Mouse (Mus musculus): Measurements from ENCODE around the gene Ap3b2.
"Not testable (repeated sequence)": the region's sequence is repeated elsewhere in the genome, so short reads cannot be mapped to it uniquely, and the experiment has no call there.

Gene Ap3b2

GRCm38 (mm10) chr7:81493331-81494021 is at the start of gene Ap3b2:
TSS of gene Ap3b2 (minus strand) at chr7:81493925.
- peak; percentile 32 to 79 for DNase-seq (ENCODE audit: low spot score in 2 of 2)

DNA sequence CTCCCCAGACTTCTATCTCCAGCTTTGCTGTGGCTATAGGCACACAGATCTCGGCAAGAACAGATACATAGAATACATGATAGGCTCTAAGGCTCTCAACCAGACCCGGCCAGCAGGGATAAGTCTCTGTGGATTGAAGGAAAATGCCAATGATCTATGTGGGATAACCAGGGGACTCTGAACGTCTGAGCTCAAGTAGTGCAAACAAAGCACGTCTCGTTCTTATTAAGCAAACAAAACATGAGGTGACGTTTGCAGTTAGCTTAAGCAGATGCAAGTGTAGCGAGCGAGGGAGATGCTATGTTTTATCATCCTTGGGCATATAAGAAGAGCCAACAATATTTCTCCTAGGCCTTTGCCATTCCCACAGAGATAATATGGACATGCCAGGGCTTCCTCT is 49.2 kb upstream of the Ap3b2 start:
- DNase-seq (ENCODE audit: low spot score in 2 of 2), result no peak

DNA sequence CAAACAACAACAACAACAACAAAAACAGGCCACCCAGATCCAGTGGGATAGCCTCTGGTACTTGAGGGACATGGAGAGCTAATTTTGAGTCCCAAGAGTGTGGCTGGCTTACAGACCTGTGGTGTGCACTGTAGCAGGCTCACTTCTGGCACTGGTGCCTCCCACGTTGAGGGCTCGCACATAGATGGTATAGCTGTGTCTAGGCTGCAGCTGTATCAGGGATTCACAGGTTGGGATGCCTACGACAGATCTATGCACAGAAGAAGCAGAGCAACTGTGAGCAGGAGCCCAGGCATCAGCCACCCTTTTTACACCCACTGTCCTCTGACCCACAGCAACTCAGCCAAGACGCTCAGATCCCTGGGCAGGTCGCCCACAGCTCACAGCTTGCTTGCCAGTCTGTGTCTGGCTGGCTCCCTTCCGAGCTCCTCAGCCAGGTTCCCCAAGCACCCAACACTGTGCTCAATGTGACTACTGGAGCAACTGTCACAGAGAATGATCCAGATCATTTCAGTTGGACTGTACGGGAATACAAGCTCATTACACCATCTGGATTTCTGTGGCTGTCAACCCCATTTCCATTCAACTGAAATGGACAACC is 48.3 kb upstream of the Ap3b2 start:
- no peak for DNase-seq (ENCODE audit: low spot score in 2 of 2)

DNA sequence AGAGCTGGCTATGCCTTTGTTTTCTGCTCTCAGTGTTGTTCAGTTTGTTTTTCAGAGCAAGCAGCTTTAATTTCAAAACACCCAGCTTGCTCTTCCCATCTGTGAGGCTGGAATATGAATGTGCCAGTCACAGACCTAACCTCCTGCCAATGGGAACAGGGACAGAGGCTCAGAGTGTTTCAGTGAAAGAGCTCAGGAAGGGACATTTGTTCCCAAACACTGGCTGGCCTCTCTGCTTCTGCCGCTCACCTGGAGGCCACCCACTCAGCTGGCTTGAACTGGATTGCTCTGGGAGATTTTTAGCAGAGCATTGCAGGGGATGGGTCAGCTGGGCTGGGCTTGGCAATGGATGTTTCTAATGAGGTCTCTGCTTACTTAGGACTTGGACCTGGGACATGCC is 47.3 kb upstream of the Ap3b2 start:
- DNase-seq (ENCODE audit: low spot score in 2 of 2), result no peak

- DNase-seq (ENCODE audit: low spot score in 2 of 2), result no peak
These were observed 45.8 kb upstream of the Ap3b2 start for GRCm38 (mm10) chr7:81539565-81539964.

DNA sequence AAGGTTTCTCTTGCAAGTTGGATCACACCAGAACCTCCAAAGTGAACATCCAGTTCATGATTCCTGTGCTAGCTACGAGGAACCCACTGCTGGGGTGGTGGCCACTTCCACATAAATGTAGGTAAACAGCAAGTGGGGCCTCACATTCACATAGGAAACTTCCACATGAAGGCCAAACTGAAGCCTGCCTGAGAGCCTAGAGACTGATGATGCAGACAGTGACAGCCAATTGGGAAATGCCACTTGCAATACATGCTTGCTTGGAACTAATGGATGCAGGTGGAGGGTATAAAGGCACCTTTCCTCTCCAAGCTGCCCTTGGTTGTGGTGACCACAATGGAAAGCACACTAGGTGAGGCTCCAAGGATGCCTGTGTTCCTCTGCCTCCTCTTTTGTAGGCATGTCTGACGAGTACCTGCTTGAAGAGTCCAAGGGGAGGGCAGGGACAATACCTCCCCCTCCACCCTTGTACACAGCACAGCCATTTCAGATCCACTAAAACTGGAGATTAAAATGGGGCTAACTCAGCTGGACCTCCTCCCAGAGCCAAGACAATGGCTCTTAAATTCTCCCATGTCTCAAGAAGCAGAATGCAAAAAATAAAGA is 44.4 kb upstream of the Ap3b2 start:
- DNase-seq (ENCODE audit: low spot score in 2 of 2), result no peak

- DNase-seq (ENCODE audit: low spot score in 2 of 2), result no peak
These were observed 42.8 kb upstream of the Ap3b2 start for GRCm38 (mm10) chr7:81536478-81536877.

DNA sequence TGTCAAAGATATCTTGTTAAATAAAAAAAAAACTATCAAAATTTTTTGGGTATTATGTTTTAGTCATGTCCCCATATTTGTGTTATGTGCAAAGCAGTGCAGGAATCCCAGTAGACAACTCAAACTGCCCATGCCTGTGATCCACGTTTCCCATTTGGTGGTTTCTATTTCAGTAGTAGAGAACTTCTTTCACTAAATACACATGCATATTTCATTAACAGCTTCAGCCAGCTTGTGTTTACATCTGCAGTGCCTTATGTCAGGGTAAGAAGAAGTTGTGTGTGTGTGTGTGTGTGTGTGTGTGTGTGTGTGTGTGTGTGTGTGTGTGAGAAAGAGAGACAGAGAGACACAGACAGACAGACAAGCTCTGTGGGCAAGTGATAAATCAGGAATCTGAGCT is 37.7 kb upstream of the Ap3b2 start:
- no peak for DNase-seq (ENCODE audit: low spot score in 2 of 2)

GRCm38 (mm10) chr7:81528918-81529317 is 35.2 kb upstream of the Ap3b2 start:
- DNase-seq (ENCODE audit: low spot score in 2 of 2), result no peak

- DNase-seq (ENCODE audit: low spot score in 2 of 2), result no peak
These were observed 29.9 kb upstream of the Ap3b2 start for GRCm38 (mm10) chr7:81523663-81524017.

- peak; percentile 85 to 93 for DNase-seq (ENCODE audit: low spot score in 2 of 2)
These were observed 29.4 kb upstream of the Ap3b2 start for GRCm38 (mm10) chr7:81523008-81523662.

DNA sequence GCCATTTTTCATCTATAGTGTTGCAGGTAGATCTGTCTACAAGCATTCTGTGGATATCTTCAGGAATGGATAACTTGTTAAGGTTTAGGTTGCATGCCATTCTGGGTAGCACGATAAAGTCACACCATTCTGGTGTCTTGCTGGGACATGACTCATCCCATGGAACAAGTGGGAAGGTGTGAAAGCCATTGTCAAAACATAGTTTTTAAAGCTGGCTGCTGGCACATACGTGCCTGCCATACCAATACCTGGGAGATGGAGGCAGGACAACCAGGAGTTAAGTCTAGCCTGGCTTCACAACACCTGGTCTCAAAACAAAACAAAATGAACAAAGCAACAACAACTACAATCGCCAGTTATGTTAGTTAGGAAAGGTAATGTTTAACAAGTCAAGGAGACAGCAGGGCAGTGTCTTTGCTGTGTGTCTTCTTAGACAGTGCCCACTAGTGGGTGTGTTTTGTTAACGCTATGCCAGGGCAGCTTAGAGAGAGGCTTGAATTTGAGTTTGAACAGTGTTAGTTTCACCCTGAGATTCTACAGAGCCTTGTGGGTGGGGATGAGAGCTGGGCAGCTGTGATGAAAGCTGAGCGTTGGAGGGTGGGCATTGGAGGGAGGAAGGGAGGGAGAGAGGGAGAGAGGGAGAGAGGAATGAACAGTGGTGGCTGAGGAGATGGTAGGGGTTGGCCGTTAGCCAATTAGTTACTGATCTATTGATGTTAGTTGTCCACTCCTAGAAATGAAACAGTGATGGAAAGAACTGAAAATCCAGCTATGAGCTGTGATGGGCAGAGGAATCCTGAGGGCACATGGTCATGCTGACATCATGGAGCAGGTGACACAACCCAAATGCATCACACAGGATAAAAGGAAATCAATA is 22.7 kb upstream of the Ap3b2 start:
- DNase-seq (ENCODE audit: low spot score in 2 of 2), result no peak

- no peak for DNase-seq (ENCODE audit: low spot score in 2 of 2)
These were observed 21.3 kb upstream of the Ap3b2 start for GRCm38 (mm10) chr7:81514906-81515590.

- DNase-seq (ENCODE audit: low spot score in 2 of 2), result no peak
These were observed 7.3 kb upstream of the Ap3b2 start for GRCm38 (mm10) chr7:81501050-81501449.

GRCm38 (mm10) chr7:81498181-81498580 is 4.5 kb upstream of the Ap3b2 start, which contains the start of gene BC048679:
TSS of gene BC048679 (minus strand) at chr7:81498281.
- DNase-seq (ENCODE audit: low spot score in 2 of 2), result no peak

DNA sequence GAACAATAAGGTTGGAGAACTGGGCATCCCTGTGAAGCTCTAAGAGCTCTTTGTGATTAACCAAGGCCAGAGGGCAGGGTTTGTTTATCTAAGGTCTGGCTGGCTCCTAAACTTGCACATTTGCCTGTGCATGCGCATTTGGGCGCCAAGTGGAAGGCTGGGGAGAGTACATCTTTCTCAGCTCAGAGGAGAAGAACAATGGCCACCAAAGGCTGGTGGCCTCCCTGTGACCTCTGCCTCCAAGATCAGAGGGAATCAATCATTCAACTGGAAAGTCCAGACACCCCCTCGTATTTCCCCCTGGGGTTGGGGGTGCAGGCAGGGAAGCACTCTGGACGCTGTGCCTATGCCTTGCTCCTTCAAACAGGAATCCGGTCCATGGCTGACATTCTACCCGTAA is 3.4 kb upstream of the Ap3b2 start:
- no peak for DNase-seq (ENCODE audit: low spot score in 2 of 2)

DNA sequence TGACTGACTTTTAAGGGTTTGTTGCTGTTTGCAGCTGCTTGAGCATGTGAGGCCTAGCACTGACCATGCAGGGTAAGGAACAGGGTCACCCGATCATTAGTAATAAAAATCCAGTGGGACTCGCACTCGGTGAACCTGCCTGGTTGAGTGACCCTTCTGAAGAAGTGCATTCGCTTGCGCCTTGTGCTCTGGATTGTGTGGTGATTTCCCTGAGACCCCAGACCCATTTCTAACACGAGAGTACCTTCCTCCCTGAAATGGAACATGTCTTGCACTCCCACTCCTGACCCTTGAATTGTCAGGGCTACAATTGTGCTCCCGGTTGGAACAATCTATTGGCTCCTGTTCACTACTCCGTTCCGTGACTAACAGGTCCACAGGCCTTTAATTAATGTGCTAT is 1.1 kb downstream of the Ap3b2 start:
- DNase-seq (ENCODE audit: low spot score in 2 of 2), result no peak

DNA sequence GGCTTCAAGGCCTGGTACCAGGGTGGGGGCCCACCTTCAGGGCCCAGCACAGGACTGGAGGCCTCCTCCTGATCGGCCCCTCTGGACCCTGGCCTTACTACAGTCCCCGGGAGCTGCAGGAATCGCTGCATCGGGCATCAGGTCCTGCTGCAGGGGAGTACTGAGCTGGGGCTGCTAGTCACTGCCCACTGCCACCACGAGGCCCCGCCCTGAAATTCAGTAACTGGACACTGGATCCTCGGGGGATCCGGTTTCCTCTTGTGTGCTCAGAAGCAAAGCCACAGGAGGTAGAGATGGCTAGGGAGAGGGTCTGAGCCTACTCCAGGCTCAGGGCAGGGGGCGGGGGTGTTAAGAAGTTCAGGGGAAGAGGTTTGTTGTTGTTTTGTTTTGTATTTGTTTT is 4.1 kb downstream of the Ap3b2 start:
- DNase-seq (ENCODE audit: low spot score in 2 of 2), result no peak

GRCm38 (mm10) chr7:81480800-81481199 is 12.9 kb downstream of the Ap3b2 start:
- no peak for DNase-seq (ENCODE audit: low spot score in 2 of 2)

DNA sequence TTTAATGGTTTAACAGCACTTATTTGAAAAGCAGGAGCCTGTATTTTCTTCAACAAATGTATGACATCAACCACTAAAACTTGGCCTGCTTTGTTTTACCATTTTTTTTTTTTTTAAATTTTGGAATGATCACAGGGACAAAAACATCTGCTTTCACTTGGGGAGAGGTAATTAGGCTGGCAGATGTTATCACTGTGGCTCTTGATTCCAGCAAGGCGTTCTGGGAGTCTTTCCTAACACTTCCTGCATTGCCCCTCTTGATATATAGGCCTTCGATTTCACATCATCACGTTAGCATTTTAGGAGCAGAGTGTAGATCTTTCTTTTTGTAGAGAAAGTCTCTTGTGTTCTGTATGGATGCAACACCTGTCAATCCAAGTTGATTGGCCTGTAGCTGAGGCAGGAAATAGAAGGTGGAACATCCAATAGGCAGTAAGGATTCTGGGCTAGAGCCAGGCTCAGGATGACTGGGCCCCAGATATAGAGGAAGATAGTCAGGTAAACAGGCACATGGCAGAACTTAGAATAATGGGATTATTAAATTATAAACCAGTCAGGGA is 14.1 kb downstream of the Ap3b2 start:
- DNase-seq (ENCODE audit: low spot score in 2 of 2), result no peak

DNA sequence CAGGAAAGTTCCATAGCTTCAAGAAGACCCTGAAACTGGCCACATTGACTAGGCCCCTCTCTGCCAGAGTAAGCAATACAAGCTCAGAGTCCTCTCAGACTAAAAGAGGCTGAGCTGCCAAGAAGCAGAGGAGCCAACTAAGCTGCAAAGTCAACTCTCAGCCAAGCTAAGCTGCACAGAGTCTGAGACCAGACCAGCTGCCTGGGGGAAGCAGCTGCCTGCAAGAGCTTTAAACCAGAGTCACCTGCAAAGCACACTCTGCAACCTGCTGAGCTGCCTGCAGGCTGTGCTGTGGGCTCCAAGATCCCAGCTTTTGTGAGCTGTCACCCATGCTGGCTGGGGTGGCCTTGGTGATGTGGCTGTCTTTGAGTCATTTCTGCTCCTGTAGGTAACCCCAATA is 15.5 kb downstream of the Ap3b2 start:
- not testable (repeated sequence) for DNase-seq (ENCODE audit: low spot score in 2 of 2)

All from spleen, postnatal 4 days (tissue).